Mouse (Mus musculus) stomach, embryonic 16.5 days (tissue): Measurements from ENCODE around the gene Slc39a7. TPM values are rescaled to one million over a fixed set of nuclear protein-coding genes. Genes with fewer than 3 reads are reported as not detected.

Experiments
- ATAC-seq: fragments of 200-750 bp; cut with Nextera tagmentation; 2 replicates; pipeline ENCODE4 v1.8.0; 2017; ENCODE audit warnings: moderate number of reproducible peaks, moderate TSS enrichment; ENCODE audit not compliant: insufficient read depth, low FRiP score
- H3K27ac ChIP-seq: fragments of 300-500 bp; sonication (generic); 2 replicates; pipeline ENCODE4 v1.5.1; 2014; ENCODE audit warnings: low read length
- H3K27me3 ChIP-seq: fragments of 300-500 bp; sonication (generic); 2 replicates; pipeline ENCODE4 v1.6.1; 2014; ENCODE audit warnings: low read length, control low read depth, mixed read lengths; ENCODE audit not compliant: control insufficient read depth, insufficient read depth
- H3K36me3 ChIP-seq: fragments of 300-500 bp; sonication (generic); 2 replicates; pipeline ENCODE4 v1.6.1; 2014; ENCODE audit warnings: low read length; ENCODE audit not compliant: control insufficient read depth, insufficient read depth
- H3K4me1 ChIP-seq: fragments of 300-500 bp; sonication (generic); 2 replicates; pipeline ENCODE4 v1.6.1; 2014; ENCODE audit warnings: low read length, control low read depth, mixed read lengths; ENCODE audit not compliant: control insufficient read depth, insufficient read depth
- H3K4me2 ChIP-seq: fragments of 300-500 bp; sonication (generic); 2 replicates; pipeline ENCODE4 v1.6.1; 2014; ENCODE audit warnings: low read depth, low read length, mixed read lengths
- H3K4me3 ChIP-seq: fragments of 300-500 bp; sonication (generic); replicated peaks from 2 replicates; pipeline ENCODE4 v1.5.1; 2014; ENCODE audit warnings: mild to moderate bottlenecking, low read length
- H3K9ac ChIP-seq: fragments of 300-500 bp; sonication (generic); 2 replicates; pipeline ENCODE4 v1.6.1; 2014; ENCODE audit warnings: low read length
- H3K9me3 ChIP-seq: fragments of 300-500 bp; sonication (generic); replicated peaks from 2 replicates; pipeline ENCODE4 v1.6.1; 2016; ENCODE audit warnings: low read length, control low read depth; ENCODE audit not compliant: control insufficient read depth
- WGBS: fragments of 180-500 bp; shearing (Covaris S2); extraction: QIAGEN DNeasy Blood & Tissue Kit; methylation state at CpG from one replicate; pipeline ENCODE4 v1.1.7; 2014; 5-methylcytosine and 5-hydroxymethylcytosine counted together
- polyA plus RNA-seq: library from polyadenylated mRNA; unstranded; fragments of >200 nt; fragmentation: Nextera tagmentation; extraction: Ambion mirVana; gene quantifications from 2 replicates; pipeline ENCODE4 v1.2.1, GENCODE M21; 2015

Slc39a7 gene
- polyA plus RNA-seq, 1 experiment from 2014 or later: 195 TPM

- no peaks in the 10 kb centered on the region for H3K27me3 ChIP-seq
- no peaks in the 10 kb centered on the region for H3K4me1 ChIP-seq
- H3K9me3 ChIP-seq: peaks cover 8% of the 10 kb centered on the region; the same call in 1 of the 2 replicates
- no peak for ATAC-seq
- no peak overlapping the region for H3K9ac ChIP-seq
- H3K27ac ChIP-seq: no peak overlapping the region
- 91% methylated on average over 5 of the region's 5 CpGs for WGBS
- no peaks in the 10 kb centered on the region for H3K36me3 ChIP-seq
- H3K4me2 ChIP-seq: no peak overlapping the region
- H3K4me3 ChIP-seq: no peak overlapping the region
Observed at GRCm38 (mm10) chr17:34047404-34048050, 16.0 kb upstream of the Slc39a7 start.

- Histone ChIP-seq H3K9ac (no peak overlapping the region), H3K9me3 (peaks cover 8% of the 10 kb centered on the region; the same call in 1 of the 2 replicates), H3K27ac (no peak overlapping the region), H3K4me2 (no peak overlapping the region), H3K4me1 (peaks cover 3% of the 10 kb centered on the region), H3K4me3 (no peak overlapping the region), H3K36me3 (no peaks in the 10 kb centered on the region), H3K27me3 (no peaks in the 10 kb centered on the region)
- ATAC-seq: no peak
- WGBS: 78% methylated on average over 14 of the region's 14 CpGs
Observed at GRCm38 (mm10) chr17:34045941-34046340, 14.5 kb upstream of the Slc39a7 start.

- no peak overlapping the region for H3K4me2 ChIP-seq
Observed at GRCm38 (mm10) chr17:34039562-34040450, 8.3 kb upstream of the Slc39a7 start.

GRCm38 (mm10) chr17:34038878-34039561 lies 7.5 kb upstream of the Slc39a7 start, which contains the start of gene Col11a2:
Gene Col11a2 (plus strand): TSS chr17:34039437.
- peak; percentile 3; the same call in 1 of the 2 replicates for ATAC-seq
- H3K27ac ChIP-seq: no peak within 1 kb of the TSS
- peaks cover 24% of the 10 kb centered on the region for H3K36me3 ChIP-seq
- no peaks in the 10 kb centered on the region for H3K9me3 ChIP-seq
- 0 out of 2 replicates have a peak, but pooled peaks cover 4% of the 10 kb centered on the region for H3K27me3 ChIP-seq
- peak within 1 kb of the TSS; percentile 47 for H3K9ac ChIP-seq
- H3K4me1 ChIP-seq: peaks cover 22% of the 10 kb centered on the region
- peak within 1 kb of the TSS; percentile 41 for H3K4me2 ChIP-seq
- peak within 1 kb of the TSS; percentile 11 for H3K4me3 ChIP-seq
- 8% methylated on average over 27 of the region's 28 CpGs for WGBS

More at GRCm38 (mm10) chr17:34039562-34040450, 8.3 kb upstream of the Slc39a7 start:
- peaks cover 20% of the 10 kb centered on the region for H3K36me3 ChIP-seq
- H3K27me3 ChIP-seq: 0 out of 2 replicates have a peak, but pooled peaks cover 4% of the 10 kb centered on the region
- no peak overlapping the region for H3K4me3 ChIP-seq
- H3K9ac ChIP-seq: peak overlapping the region; percentile 47; the same call in 1 of the 2 replicates
- H3K27ac ChIP-seq: no peak overlapping the region
- WGBS: 22% methylated on average over 17 of the region's 17 CpGs
- H3K9me3 ChIP-seq: no peaks in the 10 kb centered on the region
- ATAC-seq: no peak
- peaks cover 22% of the 10 kb centered on the region for H3K4me1 ChIP-seq

GRCm38 (mm10) chr17:34038440-34038839 lies 7.0 kb upstream of the Slc39a7 start:
- Histone ChIP-seq H3K4me1 (peaks cover 26% of the 10 kb centered on the region), H3K9me3 (no peaks in the 10 kb centered on the region), H3K9ac (peak overlapping the region; percentile 47), H3K36me3 (peaks cover 24% of the 10 kb centered on the region), H3K27ac (no peak overlapping the region), H3K27me3 (0 out of 2 replicates have a peak, but pooled peaks cover 4% of the 10 kb centered on the region), H3K4me2 (peak overlapping the region; percentile 41), H3K4me3 (peak overlapping the region; percentile 11)
- 0 out of 2 replicates have a peak, but pooled peaks have one; percentile 10 for ATAC-seq
- 18% methylated on average over 20 of the region's 21 CpGs for WGBS

GRCm38 (mm10) chr17:34037241-34037640 lies 5.8 kb upstream of the Slc39a7 start:
- WGBS: 89% methylated on average over 7 of the region's 7 CpGs
- no peak overlapping the region for H3K27ac ChIP-seq
- no peaks in the 10 kb centered on the region for H3K9me3 ChIP-seq
- ATAC-seq: no peak
- 0 out of 2 replicates have a peak, but pooled peaks cover 4% of the 10 kb centered on the region for H3K27me3 ChIP-seq
- no peak overlapping the region for H3K4me3 ChIP-seq
- H3K4me2 ChIP-seq: no peak overlapping the region
- peaks cover 24% of the 10 kb centered on the region for H3K36me3 ChIP-seq
- no peak overlapping the region for H3K9ac ChIP-seq
- peaks cover 37% of the 10 kb centered on the region for H3K4me1 ChIP-seq

- H3K4me3 ChIP-seq: no peak overlapping the region
- no peak overlapping the region for H3K9ac ChIP-seq
- WGBS: 82% methylated on average over 10 of the region's 10 CpGs
- peaks cover 24% of the 10 kb centered on the region for H3K36me3 ChIP-seq
- H3K9me3 ChIP-seq: no peaks in the 10 kb centered on the region
- H3K27ac ChIP-seq: no peak overlapping the region
- 0 out of 2 replicates have a peak, but pooled peaks cover 4% of the 10 kb centered on the region for H3K27me3 ChIP-seq
- no peak for ATAC-seq
- H3K4me2 ChIP-seq: no peak overlapping the region
- peaks cover 37% of the 10 kb centered on the region for H3K4me1 ChIP-seq
Observed at GRCm38 (mm10) chr17:34036647-34037046, 5.2 kb upstream of the Slc39a7 start.

GRCm38 (mm10) chr17:34035517-34035916 lies 4.0 kb upstream of the Slc39a7 start:
- Histone ChIP-seq H3K4me2 (no peak overlapping the region), H3K36me3 (peaks cover 24% of the 10 kb centered on the region), H3K4me1 (peaks cover 36% of the 10 kb centered on the region), H3K9ac (no peak overlapping the region), H3K27ac (no peak overlapping the region), H3K4me3 (no peak overlapping the region), H3K9me3 (no peaks in the 10 kb centered on the region), H3K27me3 (0 out of 2 replicates have a peak, but pooled peaks cover 4% of the 10 kb centered on the region)
- WGBS: 91% methylated on average over 9 of the region's 9 CpGs
- no peak for ATAC-seq
